Mouse (Mus musculus) spleen, adult 2 months (tissue): Measurements from ENCODE around the gene Srrd.

Experiments
- CTCF ChIP-seq: fragments of 200-500 bp; IDR thresholded peaks from 2 replicates; pipeline ENCODE4 v1.5.1; 2011; ENCODE audit warnings: mild to moderate bottlenecking, inconsistent platforms; ENCODE audit not compliant: insufficient read depth, insufficient read length, insufficient replicate concordance; ENCODE audit errors: extremely low read depth
- POLR2A ChIP-seq: fragments of 200-500 bp; IDR thresholded peaks from 2 replicates; pipeline ENCODE4 v1.6.1; 2011; ENCODE audit warnings: low read depth, low read length, inconsistent platforms

- no peak for TF ChIP-seq CTCF
- no peak for TF ChIP-seq POLR2A
Observed at GRCm38 (mm10) chr5:112300112-112300511, 42.7 kb downstream of the Srrd start.
